Mouse (Mus musculus) thymus, adult 2 months (tissue): ENCODE data around the gene Stx4a. TPM values are rescaled to one million over a fixed set of nuclear protein-coding genes. Genes with fewer than 3 reads are reported as not detected.
A peak's percentile ranks its signal among the peaks of the same experiment; 100 is the strongest.

Source experiments
- DNase-seq: peaks from one replicate; pipeline ENCODE4 v3.0.0; 2021
- H3K27ac ChIP-seq: fragments of 200-500 bp; 2 replicates; pipeline ENCODE4 v1.5.1; 2012; ENCODE audit warnings: low read length, control low read depth; ENCODE audit not compliant: control insufficient read depth, insufficient read depth
- H3K27me3 ChIP-seq: fragments of 200-500 bp; 2 replicates; pipeline ENCODE4 v1.6.1; 2012; ENCODE audit warnings: mild to moderate bottlenecking, low read length, moderate library complexity, mixed read lengths; ENCODE audit not compliant: control insufficient read depth, insufficient read depth
- H3K36me3 ChIP-seq: fragments of 200-500 bp; 2 replicates; pipeline ENCODE4 v1.6.1; 2012; ENCODE audit warnings: mild to moderate bottlenecking, low read length, moderate library complexity; ENCODE audit not compliant: control insufficient read depth, insufficient read depth
- H3K4me1 ChIP-seq: fragments of 200-500 bp; replicated peaks from 2 replicates; pipeline ENCODE4 v1.6.1; 2012; ENCODE audit warnings: low read length; ENCODE audit not compliant: control insufficient read depth, insufficient read depth
- H3K4me3 ChIP-seq: fragments of 200-500 bp; 2 replicates; pipeline ENCODE4 v1.5.1; 2012; ENCODE audit warnings: mild to moderate bottlenecking, low read length, control low read depth, moderate library complexity; ENCODE audit not compliant: control insufficient read depth, insufficient read depth
- CTCF ChIP-seq: fragments of 200-500 bp; IDR thresholded peaks from 2 replicates; pipeline ENCODE4 v1.5.1; 2012; ENCODE audit warnings: mild to moderate bottlenecking, control low read depth, low read length, moderate library complexity, borderline replicate concordance; ENCODE audit not compliant: control insufficient read depth, poor library complexity, insufficient read depth; ENCODE audit errors: extremely low read depth
- POLR2A ChIP-seq: fragments of 200-500 bp; IDR thresholded peaks from 2 replicates; pipeline ENCODE4 v1.6.1; 2012; ENCODE audit warnings: mild to moderate bottlenecking, low read length, control low read depth, moderate library complexity; ENCODE audit not compliant: control insufficient read depth, poor library complexity, insufficient read depth; ENCODE audit errors: extremely low read depth
- WGBS: fragments of 180-500 bp; shearing (Covaris S2); methylation state at CpG from one replicate; pipeline ENCODE4 v1.1.7; 2018; 5-methylcytosine and 5-hydroxymethylcytosine counted together
- polyA plus RNA-seq: library from polyadenylated mRNA; depleted of rRNA; stranded (reverse); fragments of >200 nt; gene quantifications from 2 replicates; pipeline ENCODE4 v1.2.3, GENCODE M21; 2012

Gene Stx4a
- polyA plus RNA-seq, 1 experiment, result 93.3 TPM

GRCm38 (mm10) chr7:127840886-127841285 lies 16.8 kb downstream of the Stx4a start:
- Histone ChIP-seq H3K36me3 (no peaks in the 10 kb centered on the region), H3K4me3 (peak overlapping the region; percentile 67), H3K4me1 (peaks cover 2% of the 10 kb centered on the region; the same call in 1 of the 2 replicates), H3K27me3 (no peaks in the 10 kb centered on the region), H3K27ac (peak overlapping the region; percentile 89)
- DNase-seq, result peak; percentile 77
- WGBS, result under 1% methylated on average over 15 of the region's 15 CpGs
- TF ChIP-seq POLR2A (no peak; the same call in 1 of the 2 replicates), CTCF (no peak)

GRCm38 (mm10) chr7:127841340-127842000 lies 17.4 kb downstream of the Stx4a start:
- peak overlapping the region; percentile 89 for H3K27ac ChIP-seq
- under 1% methylated on average over 46 of the region's 46 CpGs for WGBS
- H3K4me3 ChIP-seq, result peak overlapping the region; percentile 67
- no peaks in the 10 kb centered on the region for H3K27me3 ChIP-seq
- DNase-seq, result peak; percentile 94
- peaks cover 2% of the 10 kb centered on the region; the same call in 1 of the 2 replicates for H3K4me1 ChIP-seq
- TF ChIP-seq CTCF (peak; percentile 55), POLR2A (peak; percentile 32; the same call in 1 of the 2 replicates)
- H3K36me3 ChIP-seq, result peaks cover 3% of the 10 kb centered on the region; the same call in 1 of the 2 replicates

- 0% methylated on average over 40 of the region's 40 CpGs for WGBS
- H3K27ac ChIP-seq, result peak overlapping the region; percentile 47
- H3K27me3 ChIP-seq, result no peaks in the 10 kb centered on the region
- peak; percentile 81 for DNase-seq
- TF ChIP-seq CTCF (no peak), POLR2A (no peak)
- peaks cover 4% of the 10 kb centered on the region; the same call in 1 of the 2 replicates for H3K36me3 ChIP-seq
- peak overlapping the region; percentile 67 for H3K4me3 ChIP-seq
- H3K4me1 ChIP-seq, result peaks cover 2% of the 10 kb centered on the region; the same call in 1 of the 2 replicates
Observed at GRCm38 (mm10) chr7:127842001-127842718, 18.1 kb downstream of the Stx4a start.

DNA sequence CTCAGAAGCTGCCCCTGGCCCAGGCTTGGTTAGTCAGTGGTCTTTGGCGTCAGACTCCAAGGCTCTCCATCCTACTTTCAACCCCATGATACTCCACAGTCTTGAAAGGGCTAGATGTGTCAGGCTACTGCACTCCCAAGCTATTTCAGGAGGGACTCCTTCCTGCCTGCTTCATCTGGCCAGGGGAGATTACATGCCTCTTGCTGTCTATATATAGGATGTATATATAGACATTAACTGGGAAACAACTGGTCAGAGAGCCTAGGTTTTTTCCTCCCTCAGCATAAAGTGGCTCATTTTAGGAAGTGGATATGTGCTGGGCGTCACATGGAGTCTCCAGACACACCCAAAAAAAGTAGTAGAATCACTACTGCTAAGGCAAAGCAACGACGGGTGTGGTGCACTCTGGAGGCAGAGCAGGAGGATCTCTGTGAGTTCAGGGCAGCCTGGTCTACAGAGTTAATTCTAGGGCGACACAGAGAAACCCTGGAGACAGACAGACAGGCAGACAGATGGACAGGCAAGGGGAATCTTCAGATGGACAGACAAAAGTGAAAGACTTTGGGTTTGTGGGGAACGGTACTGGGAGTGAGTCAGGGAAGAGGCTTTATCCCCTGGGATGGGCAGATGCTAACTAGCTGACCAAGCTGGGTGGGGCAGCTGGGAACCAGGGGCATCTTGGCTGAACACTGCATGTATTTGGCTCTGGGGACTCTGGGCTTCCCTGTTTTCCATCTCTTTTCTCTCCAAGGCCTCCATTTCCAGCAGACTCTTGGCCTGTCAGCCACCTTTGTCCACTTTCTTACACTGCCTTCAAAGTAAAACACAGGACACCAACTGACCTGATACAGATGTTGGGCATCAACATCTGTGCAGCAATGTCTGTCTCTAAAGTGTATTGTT lies 26.1 kb downstream of the Stx4a start:
- DNase-seq, result no peak
- H3K27me3 ChIP-seq, result no peaks in the 10 kb centered on the region
- 86% methylated on average over 6 of the region's 6 CpGs for WGBS
- H3K27ac ChIP-seq, result no peak overlapping the region
- TF ChIP-seq CTCF, result no peak
- TF ChIP-seq POLR2A, result no peak
- H3K4me3 ChIP-seq, result no peak overlapping the region
- peaks cover 4% of the 10 kb centered on the region; the same call in 1 of the 2 replicates for H3K36me3 ChIP-seq
- no peaks in the 10 kb centered on the region for H3K4me1 ChIP-seq

- Histone ChIP-seq H3K4me1 (no peaks in the 10 kb centered on the region), H3K36me3 (peaks cover 4% of the 10 kb centered on the region; the same call in 1 of the 2 replicates), H3K4me3 (no peak overlapping the region), H3K27me3 (no peaks in the 10 kb centered on the region), H3K27ac (no peak overlapping the region)
- no peak for TF ChIP-seq CTCF
- no peak for TF ChIP-seq POLR2A
- 66% methylated on average over 5 of the region's 5 CpGs for WGBS
- no peak for DNase-seq
Observed at GRCm38 (mm10) chr7:127850906-127851305, 26.8 kb downstream of the Stx4a start.

GRCm38 (mm10) chr7:127858258-127858657 lies 34.2 kb downstream of the Stx4a start:
- no peak for TF ChIP-seq CTCF
- TF ChIP-seq POLR2A, result no peak
- H3K27me3 ChIP-seq, result no peaks in the 10 kb centered on the region
- no peak overlapping the region for H3K27ac ChIP-seq
- no peak for DNase-seq
- WGBS, result 88% methylated on average over 6 of the region's 6 CpGs
- no peaks in the 10 kb centered on the region for H3K36me3 ChIP-seq
- no peak overlapping the region for H3K4me3 ChIP-seq
- H3K4me1 ChIP-seq, result no peaks in the 10 kb centered on the region
